Mouse (Mus musculus): ENCODE measurements at regions not wholly inside any gene's neighbourhood (a gene's known extent, or its start where the extent isn't known, plus 50 kb on each side); places are given as distances from the start of the nearest gene placed in this dataset.

GRCm38 (mm10) chr6:98635816-98636215, 293.3 kb upstream of the Gm765 start:
- TF ChIP-seq POLR2A (IDR thresholded peaks at IDR 0.05; ENCODE audit: control insufficient read depth, extremely low read depth, insufficient read depth, low read length, poor library complexity) (no peak), CTCF (IDR thresholded peaks at IDR 0.05; ENCODE audit: borderline replicate concordance, control insufficient read depth, extremely low read depth, insufficient read depth, low read length, poor library complexity) (no peak)

Data from thymus, adult 2 months (tissue).